Mouse (Mus musculus) midbrain, embryonic 10.5 days (tissue): Measurements from ENCODE around the gene Dio2. TPM values are rescaled to one million over a fixed set of nuclear protein-coding genes. Genes with fewer than 3 reads are reported as not detected.

Experiments
- DNase-seq: peaks from one replicate; pipeline ENCODE4 v3.0.0-alpha.2; 2017; ENCODE audit warnings: low spot score
- H3K27ac ChIP-seq: fragments of 300-500 bp; sonication (generic); replicated peaks from 2 replicates; pipeline ENCODE4 v1.5.1; 2016; ENCODE audit warnings: mild to moderate bottlenecking
- H3K27me3 ChIP-seq: fragments of 300-500 bp; sonication (generic); 2 replicates; pipeline ENCODE4 v1.6.1; 2016; ENCODE audit warnings: low read depth, mild to moderate bottlenecking; ENCODE audit not compliant: poor library complexity, severe bottlenecking
- H3K36me3 ChIP-seq: fragments of 300-500 bp; sonication (generic); 2 replicates; pipeline ENCODE4 v1.6.1; 2016; ENCODE audit warnings: mild to moderate bottlenecking, moderate library complexity
- H3K4me1 ChIP-seq: fragments of 300-500 bp; sonication (generic); 2 replicates; pipeline ENCODE4 v1.6.1; 2016
- H3K4me3 ChIP-seq: fragments of 300-500 bp; sonication (generic); 2 replicates; pipeline ENCODE4 v1.5.1; 2016; ENCODE audit warnings: mild to moderate bottlenecking, moderate library complexity
- H3K9me3 ChIP-seq: fragments of 300-500 bp; sonication (generic); replicated peaks from 2 replicates; pipeline ENCODE4 v1.6.1; 2016; ENCODE audit warnings: mild to moderate bottlenecking
- WGBS: fragments of 180-500 bp; shearing (Covaris S2); methylation state at CpG from one replicate; pipeline ENCODE4 v1.1.7; 2016; 5-methylcytosine and 5-hydroxymethylcytosine counted together
- polyA plus RNA-seq: library from polyadenylated mRNA; unstranded; fragments of >200 nt; fragmentation: Nextera tagmentation; extraction: Ambion mirVana; gene quantifications from 2 replicates; pipeline ENCODE4 v1.2.1, GENCODE M21; 2016

The Dio2 gene
- polyA plus RNA-seq: 0.25 and 0.70 TPM in 2 replicates

GRCm38 (mm10) chr12:90738388-90739223, at the start of gene Dio2:
TSS of gene Dio2 (minus strand) at chr12:90738438.
- Histone ChIP-seq H3K27me3 (peaks cover 5% of the 10 kb centered on the region; the same call in 1 of the 2 replicates), H3K4me1 (peaks cover 12% of the 10 kb centered on the region; the same call in 1 of the 2 replicates), H3K27ac (no peak within 1 kb of the TSS), H3K9me3 (no peaks in the 10 kb centered on the region), H3K4me3 (no peak within 1 kb of the TSS; the same call in 1 of the 2 replicates), H3K36me3 (no peaks in the 10 kb centered on the region)
- no peak for DNase-seq
- WGBS: 28% methylated on average over 10 of the region's 10 CpGs

DNA sequence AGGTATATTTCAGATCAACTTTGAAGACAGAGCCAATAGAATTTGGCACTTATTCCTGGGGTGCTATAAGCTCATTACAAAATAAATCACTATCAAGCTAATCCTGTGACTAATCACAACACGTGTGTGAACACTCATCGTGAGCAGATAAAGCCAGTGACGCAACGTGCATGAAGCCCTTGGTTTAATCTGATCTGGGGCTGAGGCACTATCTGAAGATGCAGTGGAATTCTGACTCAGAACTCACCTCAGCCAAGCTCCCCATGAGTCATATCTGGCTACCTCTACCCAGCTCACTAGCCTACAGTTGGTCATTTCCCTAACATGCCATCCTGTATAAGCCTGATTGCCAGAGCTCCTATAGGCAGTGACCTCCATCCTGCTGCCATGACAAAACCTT, 43.2 kb upstream of the Dio2 start:
- H3K9me3 ChIP-seq: no peaks in the 10 kb centered on the region
- no peaks in the 10 kb centered on the region for H3K27me3 ChIP-seq
- no peak overlapping the region for H3K27ac ChIP-seq
- no peak for DNase-seq
- 90% methylated on average over 4 of the region's 4 CpGs for WGBS
- no peaks in the 10 kb centered on the region for H3K36me3 ChIP-seq
- H3K4me3 ChIP-seq: no peak overlapping the region
- no peaks in the 10 kb centered on the region for H3K4me1 ChIP-seq

DNA sequence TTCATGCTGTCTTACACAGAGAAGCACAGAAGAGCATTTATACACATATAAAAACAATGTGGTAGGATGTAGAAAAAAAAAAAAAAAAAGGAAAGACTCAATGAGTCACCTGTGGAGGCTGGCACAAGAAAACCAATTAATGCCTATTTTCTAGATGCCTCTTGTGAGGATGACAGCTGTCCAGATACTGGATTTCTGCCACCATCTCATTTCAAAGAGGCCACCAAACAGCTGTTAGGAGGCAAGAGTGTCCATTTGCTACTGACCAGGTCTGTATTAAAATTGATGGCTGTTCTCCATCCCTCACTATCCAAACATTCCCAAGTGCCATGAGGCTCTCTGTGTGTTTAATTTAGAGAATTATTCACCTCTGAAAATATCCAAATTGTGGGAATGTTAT, 6.5 kb upstream of the Dio2 start:
- H3K4me3 ChIP-seq: no peak overlapping the region
- H3K36me3 ChIP-seq: no peaks in the 10 kb centered on the region
- H3K9me3 ChIP-seq: no peaks in the 10 kb centered on the region
- no peak overlapping the region for H3K27ac ChIP-seq
- 0 out of 2 replicates have a peak, but pooled peaks cover 2% of the 10 kb centered on the region for H3K4me1 ChIP-seq
- DNase-seq: no peak
- H3K27me3 ChIP-seq: no peaks in the 10 kb centered on the region

DNA sequence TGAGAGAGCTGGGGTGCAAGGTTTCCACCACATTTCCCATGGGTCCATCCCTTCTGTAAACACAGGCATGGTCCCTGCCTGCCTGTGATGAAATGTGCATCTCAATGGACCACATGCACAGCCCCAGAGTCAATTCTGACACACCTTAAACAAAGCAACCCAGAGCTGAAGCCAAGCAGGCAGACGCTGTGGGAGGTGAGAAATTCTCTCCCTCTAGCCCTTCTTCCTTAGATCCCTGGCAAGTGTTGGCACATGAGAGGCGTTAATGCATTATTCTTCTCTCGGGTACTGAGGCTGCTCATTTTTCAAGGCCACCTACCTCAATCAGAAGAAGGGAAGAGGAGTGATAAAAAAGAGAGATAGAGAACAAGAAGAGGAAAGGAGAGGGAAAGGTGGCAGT, 5.4 kb upstream of the Dio2 start:
- H3K36me3 ChIP-seq: no peaks in the 10 kb centered on the region
- 60% methylated on average over 3 of the region's 3 CpGs for WGBS
- no peaks in the 10 kb centered on the region for H3K9me3 ChIP-seq
- 0 out of 2 replicates have a peak, but pooled peaks cover 5% of the 10 kb centered on the region for H3K4me1 ChIP-seq
- DNase-seq: no peak
- H3K4me3 ChIP-seq: no peak overlapping the region
- no peak overlapping the region for H3K27ac ChIP-seq
- no peaks in the 10 kb centered on the region for H3K27me3 ChIP-seq

DNA sequence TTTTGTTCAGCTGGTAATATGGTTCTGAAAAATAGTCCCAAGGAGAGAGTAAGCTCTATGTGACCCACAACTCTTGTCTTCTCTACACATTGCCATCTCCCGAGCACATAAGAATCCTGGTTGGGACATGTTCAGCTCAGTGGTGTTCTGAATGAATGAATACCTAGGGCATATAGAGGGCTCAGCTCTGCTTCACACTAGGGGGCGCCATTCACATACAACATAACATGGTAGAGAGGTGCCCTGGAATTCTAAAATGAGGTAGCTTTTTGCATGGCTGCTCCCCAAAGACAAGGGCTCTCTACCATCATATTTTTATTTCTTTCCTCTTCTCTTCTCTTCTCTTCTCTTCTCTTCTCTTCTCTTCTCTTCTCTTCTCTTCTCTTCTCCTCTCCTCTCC, 2.2 kb upstream of the Dio2 start:
- Histone ChIP-seq H3K36me3 (no peaks in the 10 kb centered on the region), H3K4me1 (peaks cover 12% of the 10 kb centered on the region; the same call in 1 of the 2 replicates), H3K9me3 (no peaks in the 10 kb centered on the region), H3K27me3 (peaks cover 5% of the 10 kb centered on the region; the same call in 1 of the 2 replicates), H3K27ac (no peak overlapping the region), H3K4me3 (no peak overlapping the region)
- peak; percentile 36 for DNase-seq
- WGBS: 28% methylated on average over 2 of the region's 2 CpGs

GRCm38 (mm10) chr12:90737932-90738331, 306 bp downstream of the Dio2 start:
- 90% methylated on average over 13 of the region's 13 CpGs for WGBS
- peaks cover 12% of the 10 kb centered on the region; the same call in 1 of the 2 replicates for H3K4me1 ChIP-seq
- no peak overlapping the region for H3K27ac ChIP-seq
- H3K27me3 ChIP-seq: peaks cover 5% of the 10 kb centered on the region; the same call in 1 of the 2 replicates
- H3K4me3 ChIP-seq: no peak overlapping the region
- no peaks in the 10 kb centered on the region for H3K36me3 ChIP-seq
- DNase-seq: no peak
- no peaks in the 10 kb centered on the region for H3K9me3 ChIP-seq

DNA sequence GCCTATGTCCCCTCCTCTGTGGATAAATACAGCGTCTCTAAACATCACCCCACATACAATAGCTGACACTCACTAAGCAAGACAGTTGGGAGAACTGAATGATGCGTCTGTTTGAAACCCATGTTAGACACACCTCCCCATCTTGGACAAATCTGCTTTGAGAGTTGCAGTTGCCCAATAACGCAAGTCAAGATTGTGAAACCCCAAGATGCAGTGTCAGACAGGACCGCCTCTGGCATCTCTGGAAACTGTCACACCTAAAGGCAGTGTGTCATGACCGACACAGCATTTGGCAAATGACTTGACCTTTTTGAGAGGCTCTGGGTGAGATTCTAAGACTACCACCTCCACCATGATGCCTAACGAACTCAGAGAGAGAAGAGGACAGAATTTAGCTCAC, 2.8 kb downstream of the Dio2 start:
- Histone ChIP-seq H3K9me3 (no peaks in the 10 kb centered on the region), H3K4me3 (no peak overlapping the region), H3K36me3 (no peaks in the 10 kb centered on the region), H3K27me3 (peaks cover 5% of the 10 kb centered on the region; the same call in 1 of the 2 replicates), H3K27ac (no peak overlapping the region), H3K4me1 (peaks cover 11% of the 10 kb centered on the region; the same call in 1 of the 2 replicates)
- WGBS: 86% methylated on average over 6 of the region's 6 CpGs
- no peak for DNase-seq

DNA sequence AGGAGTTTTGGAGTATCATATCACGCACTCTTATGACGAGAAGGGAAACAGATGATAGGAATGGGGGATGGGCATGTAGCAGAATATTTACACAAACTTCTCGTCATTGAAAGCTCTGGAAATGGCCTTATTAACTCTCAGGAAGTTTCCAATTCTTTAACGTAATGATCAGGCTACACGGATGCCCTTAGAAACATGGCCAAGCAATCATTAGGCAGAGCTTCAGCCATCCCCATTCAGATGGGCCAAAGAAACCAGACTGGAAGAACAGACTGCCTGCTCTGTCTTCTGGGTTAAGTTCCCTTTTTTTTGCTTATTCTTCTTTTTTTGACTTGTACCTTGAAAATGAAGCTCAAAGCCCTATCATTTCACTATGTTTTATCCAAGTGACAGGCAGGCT, 3.7 kb downstream of the Dio2 start:
- H3K27ac ChIP-seq: no peak overlapping the region
- peaks cover 5% of the 10 kb centered on the region; the same call in 1 of the 2 replicates for H3K27me3 ChIP-seq
- no peak overlapping the region for H3K4me3 ChIP-seq
- H3K9me3 ChIP-seq: no peaks in the 10 kb centered on the region
- WGBS: 86% methylated on average over 5 of the region's 5 CpGs
- no peaks in the 10 kb centered on the region for H3K36me3 ChIP-seq
- peaks cover 11% of the 10 kb centered on the region; the same call in 1 of the 2 replicates for H3K4me1 ChIP-seq
- DNase-seq: no peak

- no peak for DNase-seq
- Histone ChIP-seq H3K9me3 (no peaks in the 10 kb centered on the region), H3K36me3 (no peaks in the 10 kb centered on the region), H3K4me3 (no peak overlapping the region), H3K27ac (no peak overlapping the region), H3K4me1 (peaks cover 8% of the 10 kb centered on the region; the same call in 1 of the 2 replicates), H3K27me3 (peaks cover 5% of the 10 kb centered on the region; the same call in 1 of the 2 replicates)
- 86% methylated on average over 6 of the region's 6 CpGs for WGBS
Measured at GRCm38 (mm10) chr12:90733721-90734120, 4.5 kb downstream of the Dio2 start.

- Histone ChIP-seq H3K36me3 (no peaks in the 10 kb centered on the region), H3K4me3 (no peak overlapping the region), H3K27ac (no peak overlapping the region), H3K4me1 (0 out of 2 replicates have a peak, but pooled peaks cover 7% of the 10 kb centered on the region), H3K27me3 (no peaks in the 10 kb centered on the region), H3K9me3 (no peaks in the 10 kb centered on the region)
- DNase-seq: peak; percentile 50
- WGBS: 43% methylated on average over 10 of the region's 10 CpGs
Measured at GRCm38 (mm10) chr12:90729648-90730047, 8.6 kb downstream of the Dio2 start.

GRCm38 (mm10) chr12:90725107-90725506, 13.1 kb downstream of the Dio2 start:
- WGBS: 79% methylated on average over 8 of the region's 8 CpGs
- no peaks in the 10 kb centered on the region for H3K9me3 ChIP-seq
- no peak for DNase-seq
- H3K36me3 ChIP-seq: no peaks in the 10 kb centered on the region
- H3K4me1 ChIP-seq: 0 out of 2 replicates have a peak, but pooled peaks cover 7% of the 10 kb centered on the region
- H3K27me3 ChIP-seq: no peaks in the 10 kb centered on the region
- H3K4me3 ChIP-seq: no peak overlapping the region
- H3K27ac ChIP-seq: no peak overlapping the region

DNA sequence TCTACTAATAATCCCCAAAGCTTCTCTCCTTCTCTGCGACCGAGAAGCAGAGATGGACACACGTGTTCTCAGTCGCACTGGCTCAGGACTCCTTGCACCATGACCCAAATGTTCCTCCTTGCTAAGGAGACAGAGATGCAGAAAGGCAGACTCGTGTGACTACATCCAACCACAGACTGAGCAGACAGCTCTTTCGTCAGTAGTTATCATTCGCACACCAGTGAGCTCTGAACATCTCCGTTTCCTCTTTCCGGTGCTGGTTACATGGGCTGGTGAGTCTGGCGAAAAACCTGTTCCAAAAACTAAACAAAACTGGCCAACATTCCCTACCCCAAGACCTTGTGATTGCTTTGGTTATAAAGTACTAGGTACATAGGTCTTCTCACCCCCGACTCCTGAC, 13.6 kb downstream of the Dio2 start:
- no peak for DNase-seq
- Histone ChIP-seq H3K9me3 (no peaks in the 10 kb centered on the region), H3K27ac (no peak overlapping the region), H3K4me3 (no peak overlapping the region), H3K27me3 (no peaks in the 10 kb centered on the region), H3K36me3 (no peaks in the 10 kb centered on the region), H3K4me1 (0 out of 2 replicates have a peak, but pooled peaks cover 7% of the 10 kb centered on the region)
- WGBS: 89% methylated on average over 11 of the region's 11 CpGs

DNA sequence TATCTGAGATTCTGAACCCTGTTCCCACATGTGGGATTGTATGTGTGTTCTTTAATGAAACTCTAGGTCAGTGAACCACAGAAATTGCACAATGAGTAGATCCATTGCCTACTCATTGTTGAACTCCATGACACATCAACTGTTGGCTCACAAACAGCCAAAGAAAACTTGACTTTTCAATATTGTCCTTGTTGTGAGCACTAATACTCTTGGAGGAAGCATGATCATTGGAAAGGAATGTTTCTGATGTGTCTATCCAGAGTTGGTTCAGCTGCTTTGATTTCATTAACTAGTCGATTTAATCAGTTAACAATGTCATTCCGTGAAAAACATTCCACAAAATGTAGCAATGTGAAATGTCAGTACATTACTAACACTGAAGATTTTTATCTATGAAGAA, 44.1 kb downstream of the Dio2 start:
- Histone ChIP-seq H3K4me1 (no peaks in the 10 kb centered on the region), H3K36me3 (no peaks in the 10 kb centered on the region), H3K4me3 (no peak overlapping the region), H3K27ac (no peak overlapping the region), H3K27me3 (no peaks in the 10 kb centered on the region), H3K9me3 (no peaks in the 10 kb centered on the region)
- 96% methylated on average over 2 of the region's 2 CpGs for WGBS
- DNase-seq: no peak
